Mouse (Mus musculus) MEL-GATA-1-ER (cell line): Measurements from ENCODE around the gene Olfr960.

Experiments used
- DNase-seq: peaks from one replicate; pipeline ENCODE4 v3.0.0-alpha.2; 2012; ENCODE audit warnings: low read depth; ENCODE audit errors: extremely low read depth

Gene Olfr960

GRCm38 (mm10) chr9:39621073-39621472 lies at the start of gene Olfr960:
TSS of gene Olfr960 (plus strand) at chr9:39621373.
- DNase-seq: no peak

DNA sequence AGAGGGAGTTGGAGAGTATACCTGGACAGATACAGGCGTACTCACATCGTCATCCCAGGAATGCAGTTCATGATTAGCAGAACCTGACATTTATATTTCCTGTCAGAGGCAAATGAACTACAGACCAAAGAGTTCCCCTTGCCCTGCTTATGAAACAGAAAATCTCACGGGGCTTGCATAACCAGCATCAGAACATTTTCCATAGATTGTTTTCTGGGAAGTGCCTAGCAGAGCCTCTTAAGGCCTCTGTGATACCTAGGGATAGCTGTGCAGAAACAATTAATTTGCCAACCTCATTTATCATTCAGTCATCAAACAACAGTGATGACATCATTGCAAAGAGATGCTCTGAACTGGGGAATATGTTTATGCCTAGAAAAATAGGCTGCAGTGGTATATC lies 45.7 kb upstream of the Olfr960 start, which contains the start of gene Olfr959:
Gene Olfr959 (minus strand): TSS at position 101 of the 400 bp plus-strand sequence.
- DNase-seq: no peak

GRCm38 (mm10) chr9:39577050-39577449 lies 44.1 kb upstream of the Olfr960 start:
- DNase-seq: no peak

GRCm38 (mm10) chr9:39602536-39603332 lies 18.4 kb upstream of the Olfr960 start:
- DNase-seq: no peak

DNA sequence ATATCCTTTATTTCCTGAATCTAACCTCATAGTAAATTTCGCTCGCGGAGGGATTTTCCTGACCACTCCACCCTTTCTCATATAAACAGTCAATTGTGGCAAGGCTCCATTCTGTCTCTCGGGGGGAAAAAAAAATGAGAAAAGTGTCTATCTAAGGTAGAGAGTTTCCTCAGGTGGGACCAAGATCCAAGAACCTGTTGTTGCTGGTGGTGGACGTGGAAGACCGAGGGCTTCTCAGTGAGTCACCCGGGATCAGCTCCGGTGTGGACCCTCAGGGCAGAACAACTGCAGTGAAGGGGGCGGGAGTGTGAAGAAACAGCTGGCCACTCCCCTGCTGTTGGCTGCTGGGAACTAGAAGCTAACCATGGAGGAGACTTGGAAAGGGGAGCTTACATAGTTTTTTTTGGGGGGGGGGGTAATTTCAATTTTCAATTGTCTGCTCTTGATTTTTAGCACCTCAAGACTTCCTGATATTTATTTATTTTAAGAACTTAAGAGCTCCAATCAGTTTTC lies 17.8 kb upstream of the Olfr960 start:
- DNase-seq: no peak

DNA sequence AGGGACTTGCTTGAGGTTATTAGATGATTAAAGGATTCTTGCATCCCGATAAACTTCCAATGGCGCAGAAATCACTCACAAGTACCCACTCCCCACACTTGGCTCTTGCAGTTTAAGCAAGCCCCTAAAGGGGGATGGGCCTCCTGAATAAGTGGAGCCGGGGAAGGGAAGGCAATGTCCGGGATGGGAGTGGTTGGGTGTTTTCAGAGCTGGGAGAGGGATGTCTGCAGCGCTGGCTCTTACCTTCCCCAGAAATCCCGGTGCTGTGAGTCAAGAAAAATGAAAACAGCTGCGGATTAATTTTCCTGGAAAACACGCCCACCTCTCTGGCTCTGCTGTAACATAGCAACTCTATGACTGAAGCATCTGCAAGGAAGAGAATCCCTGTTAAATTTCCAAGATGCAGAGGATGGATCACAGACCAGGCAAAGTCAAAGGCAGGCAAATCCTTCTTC lies 17.1 kb upstream of the Olfr960 start, which contains the start of gene AW551984:
Gene AW551984 (minus strand): TSS at position 405 of the 455 bp plus-strand sequence.
- DNase-seq: no peak

DNA sequence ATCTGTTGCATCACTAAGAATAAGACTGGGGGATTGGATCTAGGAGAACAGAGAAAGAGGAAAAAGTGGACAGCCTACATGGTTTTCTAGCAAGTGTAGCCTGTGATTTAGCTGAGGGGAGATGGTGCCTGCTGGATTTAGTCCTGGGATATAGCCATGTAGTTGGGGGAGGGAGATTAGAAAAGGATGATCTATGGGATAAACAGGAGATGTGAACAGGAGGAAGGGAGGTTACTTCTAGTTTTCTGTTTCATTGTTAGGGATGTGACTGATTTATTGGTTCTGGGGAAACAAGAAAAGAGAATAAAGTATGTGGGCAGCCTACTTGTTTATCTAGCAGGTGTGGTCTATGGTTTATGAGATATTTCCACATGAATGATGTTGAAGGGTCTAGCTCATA lies 12.7 kb upstream of the Olfr960 start:
- no peak for DNase-seq

DNA sequence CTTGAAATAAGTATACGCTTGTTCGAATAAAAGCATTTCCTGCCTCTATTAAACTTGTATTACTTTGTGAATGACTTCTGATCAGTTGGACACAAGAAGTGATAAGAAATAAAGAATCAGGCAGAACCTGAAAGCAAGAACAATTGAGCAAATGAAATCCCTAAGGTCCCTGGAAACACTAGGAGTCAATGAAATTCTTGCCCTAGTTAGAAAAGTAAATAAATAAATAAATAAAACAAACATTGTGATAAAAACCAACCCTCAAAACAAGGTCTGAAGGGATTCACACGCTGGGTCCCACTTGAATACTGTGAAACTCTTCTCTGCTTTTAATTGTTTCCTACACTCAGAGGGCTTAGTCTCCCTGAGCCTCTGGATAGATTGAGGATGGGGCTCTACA lies 10.8 kb upstream of the Olfr960 start, which contains the start of gene Olfr148:
Gene Olfr148 (plus strand): TSS at position 301 of the 400 bp plus-strand sequence.
- DNase-seq: no peak

GRCm38 (mm10) chr9:39611953-39612352 lies 9.2 kb upstream of the Olfr960 start:
- no peak for DNase-seq

DNA sequence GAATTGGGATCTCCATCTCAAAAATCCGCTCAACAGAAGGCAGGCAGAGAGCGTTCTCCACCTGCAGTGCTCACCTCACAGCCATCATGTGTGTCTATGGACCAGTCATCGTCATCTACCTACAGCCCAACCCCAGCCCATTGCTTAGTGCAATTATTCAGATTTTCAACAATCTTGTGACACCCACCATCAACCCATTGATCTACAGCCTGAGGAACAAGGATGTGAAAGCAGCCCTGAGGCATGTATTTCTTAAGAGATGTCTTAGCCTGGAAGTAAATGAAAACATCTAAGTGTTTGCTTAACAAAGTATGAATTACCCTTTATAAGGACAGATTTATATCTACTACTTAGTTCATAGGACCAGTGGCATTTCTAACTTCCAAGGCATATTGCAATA lies 2.6 kb downstream of the Olfr960 start:
- no peak for DNase-seq

DNA sequence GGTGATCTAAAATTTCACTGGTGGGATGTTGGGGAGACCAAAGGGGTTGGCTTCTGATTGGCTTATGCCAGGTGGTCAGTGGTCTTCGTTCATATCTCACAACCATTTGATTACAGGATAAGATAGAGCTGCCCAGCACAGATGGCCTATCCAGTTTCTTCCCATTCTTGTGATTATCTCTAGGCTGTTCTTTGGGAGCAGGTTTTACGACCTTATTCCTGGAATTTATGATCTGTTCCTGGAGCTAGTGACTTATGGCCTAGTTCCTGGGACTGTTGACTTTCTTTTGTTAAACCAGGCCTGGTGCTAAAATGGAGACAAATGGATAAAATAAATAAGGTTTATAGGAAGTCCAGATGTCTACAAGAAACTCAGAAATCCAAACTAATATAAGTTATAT lies 3.5 kb downstream of the Olfr960 start:
- DNase-seq: no peak

- DNase-seq: no peak
Measured at GRCm38 (mm10) chr9:39629069-39629468, 7.9 kb downstream of the Olfr960 start.

- DNase-seq: no peak
Measured at GRCm38 (mm10) chr9:39633913-39634594, 12.9 kb downstream of the Olfr960 start.

- DNase-seq: no peak
Measured at GRCm38 (mm10) chr9:39644785-39645184, 23.6 kb downstream of the Olfr960 start, which contains the start of gene Olfr961. TSS of gene Olfr961 (plus strand) at chr9:39645085.

- no peak for DNase-seq
Measured at GRCm38 (mm10) chr9:39647382-39647781, 26.2 kb downstream of the Olfr960 start.

GRCm38 (mm10) chr9:39654756-39655396 lies 33.7 kb downstream of the Olfr960 start:
- DNase-seq: no peak

DNA sequence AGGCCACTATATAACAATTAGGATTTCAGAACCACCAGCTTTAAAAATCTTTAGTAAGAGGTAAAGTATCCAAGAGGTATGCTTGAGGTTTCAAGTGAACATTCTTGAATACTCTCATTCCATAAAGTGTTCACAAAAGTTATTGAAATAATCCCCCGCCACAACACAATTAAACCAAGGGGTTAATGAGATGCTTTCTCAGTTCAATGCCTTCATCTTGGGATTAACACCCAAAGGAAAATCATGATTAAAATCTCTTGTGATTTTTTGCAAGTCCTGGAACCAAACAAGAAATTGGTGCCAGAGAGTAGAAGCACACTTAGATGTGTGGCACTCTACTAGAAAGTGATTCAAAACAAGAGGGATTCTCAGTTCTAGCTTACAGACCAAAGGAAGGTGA lies 45.7 kb downstream of the Olfr960 start, which contains the start of gene Olfr963:
Gene Olfr963 (plus strand): TSS at position 301 of the 400 bp plus-strand sequence.
- no peak for DNase-seq

DNA sequence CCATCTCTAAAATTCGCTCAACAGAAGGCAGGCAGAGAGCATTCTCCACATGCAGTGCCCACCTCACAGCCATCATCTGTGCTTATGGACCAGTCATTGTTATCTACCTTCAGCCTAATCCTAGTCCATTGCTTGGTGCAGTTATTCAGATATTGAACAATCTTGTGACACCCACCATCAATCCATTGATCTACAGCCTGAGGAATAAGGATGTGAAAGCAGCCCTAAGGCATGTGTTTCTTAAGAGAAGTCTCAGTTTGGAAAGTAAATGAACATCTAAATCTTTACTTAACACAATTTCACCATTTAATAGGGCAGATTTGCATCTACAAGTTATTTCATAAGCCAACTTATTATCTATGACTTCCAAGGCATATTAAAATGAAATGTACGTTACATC lies 48.5 kb downstream of the Olfr960 start:
- no peak for DNase-seq
